Mouse (Mus musculus) left cerebral cortex, adult 2 months (tissue): ENCODE data around the gene Nat9. TPM values are rescaled to one million over a fixed set of nuclear protein-coding genes. Genes with fewer than 3 reads are reported as not detected.

ENCODE experiments used
- DNase-seq, 2 experiments: peaks; one replicate each; pipeline ENCODE4 v3.0.0; 2021 to 2022; ENCODE audit warnings: low spot score in 2 of 2, mixed read lengths in 1 of 2; ENCODE audit errors: extremely low spot score in 1 of 2
- H3K27ac ChIP-seq: fragments of 200-600 bp; 2 replicates; pipeline ENCODE4 v1.8.1; 2022
- H3K4me3 ChIP-seq: fragments of 200-600 bp; 2 replicates; pipeline ENCODE4 v1.8.1; 2022
- CTCF ChIP-seq: fragments of 200-600 bp; IDR thresholded peaks from 2 replicates; pipeline ENCODE4 v1.8.1; 2022; ENCODE audit warnings: antibody characterized with exemption, mild to moderate bottlenecking, moderate library complexity
- intact Hi-C: fragments of 180-260 bp; cut with DNase I; formaldehyde crosslinking; loops from one replicate; pipeline ENCODE4 v1.15.1; 2025
- total RNA-seq, 2 experiments: library from RNA; stranded (reverse); gene quantifications; 2 replicates each; pipeline ENCODE4 v1.2.3; 2021

The Nat9 gene
- total RNA-seq, 2 experiments from 2014 or later: 23.1 to 25.6 TPM

DNA sequence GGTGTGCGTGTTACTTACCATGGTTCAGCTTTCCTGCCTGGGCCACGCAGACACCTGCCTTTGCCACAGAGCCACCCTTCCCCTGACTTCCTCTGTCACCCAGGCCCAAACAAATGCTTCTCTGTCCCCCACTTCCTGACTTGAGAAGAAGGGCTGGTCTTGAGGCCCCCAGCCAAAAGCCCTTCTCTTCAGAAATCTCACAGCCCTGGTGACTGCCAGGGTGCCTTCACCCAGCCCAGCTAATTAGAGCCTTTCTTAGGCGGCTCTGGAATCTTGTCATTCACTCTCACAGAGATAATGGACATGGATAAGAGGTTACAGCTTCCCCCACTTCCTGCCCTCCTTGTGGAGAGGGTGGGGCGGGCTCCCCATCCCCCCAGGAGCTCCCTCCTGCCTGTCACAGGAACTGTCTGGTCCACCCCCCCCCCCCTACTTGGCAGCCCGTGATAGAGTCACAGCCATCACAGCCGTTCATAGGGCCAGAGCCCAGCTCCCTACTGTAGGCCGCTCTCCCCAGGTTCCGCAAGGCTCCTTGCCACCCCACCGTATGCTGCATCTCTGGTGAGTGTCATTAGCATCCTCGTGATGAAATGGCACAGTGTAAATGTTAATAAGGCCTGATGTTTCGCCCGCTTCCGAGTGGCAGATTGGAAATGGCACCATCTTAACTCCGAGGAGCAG lies 39.3 kb upstream of the Nat9 start:
- Histone ChIP-seq H3K27ac (peak overlapping the region; percentile 64), H3K4me3 (no peak overlapping the region)
- no peak for TF ChIP-seq CTCF
- no peak for DNase-seq
- intact Hi-C loops: no loop called here

DNA sequence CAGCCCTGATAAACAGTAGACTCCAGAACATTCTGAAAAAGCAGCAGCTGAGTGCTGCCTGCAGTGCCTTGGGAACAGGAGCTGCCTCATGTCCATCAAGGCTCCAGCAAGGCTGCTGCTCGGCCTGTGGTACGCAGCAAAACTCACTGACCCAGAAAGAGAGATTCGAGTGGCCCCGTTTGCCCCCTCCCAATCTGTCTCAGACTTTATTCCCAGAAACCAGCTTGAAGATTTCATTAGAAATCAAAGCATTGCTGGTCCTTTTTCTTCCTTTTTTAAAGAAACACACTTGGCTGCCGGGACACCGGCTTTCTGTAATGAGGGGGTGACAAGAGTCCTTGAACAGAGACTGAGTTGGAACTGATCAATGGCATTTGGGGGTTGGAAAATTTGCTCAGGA lies 37.6 kb upstream of the Nat9 start:
- H3K4me3 ChIP-seq: no peak overlapping the region
- H3K27ac ChIP-seq: peak overlapping the region; percentile 64; the same call in 1 of the 2 replicates
- intact Hi-C loops: no loop called here
- DNase-seq: no peak
- TF ChIP-seq CTCF: no peak

DNA sequence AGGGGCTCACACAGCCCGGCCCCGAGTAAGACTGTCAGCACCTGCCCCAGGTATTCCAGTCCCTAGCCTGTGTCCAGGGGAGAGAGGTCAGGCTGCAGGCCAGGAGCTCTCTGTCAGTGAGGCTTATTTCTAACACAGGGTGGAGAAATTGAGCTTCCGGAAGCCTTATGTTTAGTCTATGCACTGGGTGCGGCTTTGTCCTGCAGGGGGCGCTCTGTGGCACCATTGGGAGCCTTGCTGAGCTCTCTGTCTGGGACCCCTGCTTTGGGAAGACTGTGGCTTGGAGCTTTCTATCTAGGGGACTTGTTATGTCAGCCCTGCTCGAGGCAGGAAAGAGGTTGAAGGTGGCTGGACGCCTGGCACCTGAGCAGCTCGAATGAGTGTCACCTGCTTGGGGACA lies 37.2 kb upstream of the Nat9 start:
- intact Hi-C loops: no loop called here
- DNase-seq: no peak
- Histone ChIP-seq H3K27ac (0 out of 2 replicates have a peak overlapping the region, but pooled peaks have one; percentile 40), H3K4me3 (no peak overlapping the region)
- peak; percentile 62 for TF ChIP-seq CTCF

DNA sequence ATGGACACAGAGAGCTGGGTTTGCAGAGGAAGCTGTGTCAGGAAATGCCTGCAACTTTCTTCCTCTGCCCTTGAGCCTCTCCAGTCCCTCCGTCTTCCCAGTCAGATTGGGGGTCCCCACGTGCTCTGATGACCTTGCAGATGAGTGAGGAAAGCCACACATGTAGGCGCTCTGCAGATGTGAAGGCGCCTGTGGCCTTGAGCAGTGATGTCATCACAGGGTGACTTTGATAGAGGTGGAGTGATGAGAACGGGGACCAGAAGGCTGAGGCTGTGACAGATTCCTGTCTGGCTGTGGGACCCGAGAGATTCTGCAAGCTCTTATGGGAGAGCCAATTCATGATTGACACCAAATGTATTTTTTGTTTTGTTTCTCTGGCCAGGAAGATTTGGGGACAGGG lies 36.2 kb upstream of the Nat9 start:
- no peak for TF ChIP-seq CTCF
- DNase-seq: no peak
- intact Hi-C loops: no loop called here
- Histone ChIP-seq H3K4me3 (no peak overlapping the region), H3K27ac (no peak overlapping the region)

- TF ChIP-seq CTCF: no peak
- Histone ChIP-seq H3K27ac (no peak overlapping the region), H3K4me3 (no peak overlapping the region)
- intact Hi-C loops: no loop called here
- no peak for DNase-seq
These were observed 35.8 kb upstream of the Nat9 start for GRCm38 (mm10) chr11:115223451-115223850.

DNA sequence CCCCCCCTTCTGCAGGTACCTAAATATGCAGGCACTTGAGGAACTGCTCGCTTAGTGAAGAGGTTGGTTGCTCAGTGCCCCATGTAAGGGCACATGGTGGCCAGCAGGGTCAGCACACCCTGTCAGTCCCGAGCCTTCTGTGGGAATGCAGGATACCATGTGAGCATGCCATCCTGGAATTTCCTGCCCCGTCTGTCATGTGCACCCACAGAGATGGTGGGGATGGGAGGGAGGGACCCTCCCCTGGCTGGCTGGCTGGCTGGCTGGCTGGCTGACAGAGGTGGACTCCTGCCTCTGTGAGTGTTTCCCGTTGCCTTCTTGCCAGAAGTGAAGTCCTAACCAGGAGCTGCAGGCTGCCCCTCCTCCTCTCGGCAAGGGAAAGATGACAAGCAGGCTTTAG lies 34.9 kb upstream of the Nat9 start:
- no peak for DNase-seq
- H3K4me3 ChIP-seq: no peak overlapping the region
- intact Hi-C loops: no loop called here
- TF ChIP-seq CTCF: no peak
- H3K27ac ChIP-seq: no peak overlapping the region

DNA sequence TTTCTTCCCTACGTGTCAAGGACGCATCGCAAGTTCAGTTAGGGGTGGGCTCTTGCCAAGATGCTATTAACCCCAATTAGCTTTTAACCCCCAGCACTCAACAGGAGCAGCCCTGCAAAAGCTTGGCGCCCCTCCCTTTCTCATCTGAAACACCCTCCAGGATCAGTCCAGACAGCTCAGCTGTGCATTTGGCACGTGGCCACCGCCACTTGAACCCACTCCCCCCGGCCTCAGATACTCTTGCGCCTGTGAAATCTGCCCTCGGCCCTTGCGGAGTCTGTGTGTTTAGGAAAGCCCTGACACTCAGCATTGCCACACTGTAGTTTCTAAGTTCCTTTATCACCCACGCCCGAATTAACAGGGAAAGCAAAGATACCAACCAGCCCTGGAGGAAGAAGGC lies 34.4 kb upstream of the Nat9 start:
- Histone ChIP-seq H3K4me3 (no peak overlapping the region), H3K27ac (no peak overlapping the region)
- intact Hi-C loops: no loop called here
- TF ChIP-seq CTCF: no peak
- no peak for DNase-seq

- Histone ChIP-seq H3K27ac (no peak overlapping the region), H3K4me3 (no peak overlapping the region)
- DNase-seq: no peak
- TF ChIP-seq CTCF: no peak
- intact Hi-C loops: no loop called here
These were observed 32.0 kb upstream of the Nat9 start for GRCm38 (mm10) chr11:115219685-115220084.

DNA sequence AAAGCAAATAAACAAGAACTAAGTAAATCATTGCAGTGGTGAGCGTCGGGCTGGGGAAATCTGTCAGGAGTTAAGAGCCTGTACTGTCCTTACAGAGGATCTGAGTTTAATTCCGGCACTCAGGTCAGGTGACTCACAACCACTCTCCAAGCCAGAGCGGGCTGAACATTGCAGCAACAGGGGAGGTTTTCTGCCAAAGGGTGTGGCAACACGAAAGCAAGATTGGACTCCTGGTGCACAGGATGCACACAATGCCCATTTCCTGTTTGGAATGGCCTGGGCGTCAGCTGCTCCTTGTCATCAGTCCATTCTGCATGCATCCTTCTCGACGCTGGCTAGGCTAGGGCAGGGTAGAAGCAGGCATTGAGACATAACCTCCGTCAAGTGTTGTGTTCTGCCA lies 31.6 kb upstream of the Nat9 start:
- DNase-seq: no peak
- TF ChIP-seq CTCF: no peak
- no peak overlapping the region for H3K4me3 ChIP-seq
- intact Hi-C loops: no loop called here
- no peak overlapping the region for H3K27ac ChIP-seq

DNA sequence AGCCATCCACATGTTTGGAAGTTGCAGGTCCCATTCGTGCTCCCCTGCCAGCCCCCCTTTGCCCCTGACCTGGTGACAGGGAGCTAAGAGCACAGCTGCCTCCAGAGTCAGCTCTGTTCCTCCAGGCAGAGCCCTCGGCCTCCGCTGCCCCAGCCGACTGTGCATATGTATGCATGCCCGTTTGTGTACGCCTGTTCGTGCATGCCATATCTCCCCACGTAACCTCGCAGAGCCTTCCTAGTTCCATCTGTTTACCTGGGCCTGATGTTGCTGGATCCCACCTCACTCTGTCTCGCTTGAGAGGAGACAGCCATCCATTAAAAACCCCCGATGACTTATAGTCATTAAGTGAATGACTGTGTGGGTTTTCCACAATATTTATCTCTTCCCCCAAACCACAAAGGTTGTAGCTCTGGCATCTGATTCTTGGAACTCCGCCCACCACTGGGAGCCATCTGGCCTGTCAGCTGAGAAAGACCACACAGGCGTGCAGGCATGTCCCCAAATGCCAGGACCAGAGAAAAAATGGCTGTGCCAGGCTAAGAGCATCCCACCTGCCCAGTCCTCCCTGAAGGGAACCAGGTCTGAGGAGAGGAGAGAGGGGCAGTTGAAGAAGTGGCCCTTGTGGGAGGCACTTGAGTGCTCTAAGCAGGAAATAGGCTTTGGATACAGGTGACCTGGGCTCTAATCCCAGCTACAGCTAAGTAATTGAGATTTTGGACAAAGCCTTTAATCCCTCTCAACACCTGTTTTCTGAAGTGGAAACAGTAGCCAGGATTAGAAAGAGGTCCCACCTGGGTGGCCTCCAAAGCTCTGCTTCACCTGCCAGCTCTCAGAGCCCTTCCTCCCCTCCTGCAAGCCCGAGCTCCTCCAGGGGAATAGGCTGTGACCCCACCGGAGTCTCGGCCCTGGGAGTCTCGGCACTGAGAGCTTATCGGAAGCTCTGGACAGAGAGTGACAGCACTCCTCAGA lies 30.1 kb upstream of the Nat9 start:
- DNase-seq: no peak
- no peak overlapping the region for H3K4me3 ChIP-seq
- TF ChIP-seq CTCF: no peak
- H3K27ac ChIP-seq: no peak overlapping the region
- intact Hi-C loops: no loop called here

GRCm38 (mm10) chr11:115215123-115215522 lies 27.5 kb upstream of the Nat9 start:
- H3K4me3 ChIP-seq: no peak overlapping the region
- TF ChIP-seq CTCF: no peak
- DNase-seq: no peak
- H3K27ac ChIP-seq: no peak overlapping the region
- intact Hi-C loops: no loop called here

GRCm38 (mm10) chr11:115212116-115212515 lies 24.5 kb upstream of the Nat9 start:
- no peak overlapping the region for H3K27ac ChIP-seq
- no peak for DNase-seq

More at GRCm38 (mm10) chr11:115212116-115212515, 24.5 kb upstream of the Nat9 start:
- no peak overlapping the region for H3K4me3 ChIP-seq
- no peak for TF ChIP-seq CTCF
- intact Hi-C loops: no loop called here
